Mouse (Mus musculus) myocyte (in vitro differentiated cells): Measurements from ENCODE around the gene Fam189b. TPM values are rescaled to one million over a fixed set of nuclear protein-coding genes. Genes with fewer than 3 reads are reported as not detected.

Source experiments
- H3K27me3 ChIP-seq: one replicate; pipeline ENCODE4 v1.6.1; 2011; ENCODE audit not compliant: control insufficient read depth, insufficient read depth, insufficient read length
- H3K36me3 ChIP-seq: one replicate; pipeline ENCODE4 v1.6.1; 2011; ENCODE audit not compliant: control insufficient read depth, insufficient read depth
- H3K4me2 ChIP-seq: one replicate; pipeline ENCODE4 v1.6.1; 2011; ENCODE audit warnings: low read depth, control low read depth
- H3K4me3 ChIP-seq: one replicate; pipeline ENCODE4 v1.5.1; 2011; ENCODE audit warnings: mild to moderate bottlenecking, control low read depth, moderate library complexity
- H3K79me2 ChIP-seq: one replicate; pipeline ENCODE4 v1.6.1; 2011; ENCODE audit not compliant: control insufficient read depth, insufficient read depth
- H3ac ChIP-seq: one replicate; pipeline ENCODE4 v1.6.1; 2011; ENCODE audit not compliant: control insufficient read depth, insufficient read length
- CEBPB ChIP-seq: IDR thresholded peaks from 2 replicates; pipeline ENCODE4 v1.6.1; 2011; ENCODE audit warnings: mild to moderate bottlenecking, moderate library complexity; ENCODE audit not compliant: poor library complexity, insufficient read depth, severe bottlenecking
- E2F4 ChIP-seq: IDR thresholded peaks from one replicate; pipeline ENCODE4 v1.6.1; 2011; ENCODE audit warnings: mild to moderate bottlenecking, control low read depth, moderate library complexity; ENCODE audit not compliant: insufficient read depth
- MAX ChIP-seq: IDR thresholded peaks from one replicate; pipeline ENCODE4 v1.6.1; 2011; ENCODE audit warnings: low read depth, mild to moderate bottlenecking, control low read depth
- MYOD1 ChIP-seq, 3 experiments: IDR thresholded peaks; one replicate each; pipeline ENCODE4 v1.6.1; 2011; ENCODE audit warnings: control low read depth in 2 of 3, low read depth in 2 of 3, mild to moderate bottlenecking in 2 of 3, moderate library complexity in 1 of 3; ENCODE audit not compliant: insufficient read length in 2 of 3, control insufficient read depth in 1 of 3
- MYOG ChIP-seq, 3 experiments: IDR thresholded peaks; one replicate each; pipeline ENCODE4 v1.6.1; 2011; ENCODE audit warnings: control low read depth in 2 of 3, low read depth in 2 of 3, mild to moderate bottlenecking in 2 of 3; ENCODE audit not compliant: insufficient read length in 2 of 3, control insufficient read depth in 1 of 3, insufficient read depth in 1 of 3
- POLR2A ChIP-seq: IDR thresholded peaks from one replicate; pipeline ENCODE4 v1.6.1; 2011; ENCODE audit warnings: low read depth, mild to moderate bottlenecking, control low read depth, moderate library complexity; ENCODE audit not compliant: insufficient read length
- POLR2AphosphoS2 ChIP-seq: IDR thresholded peaks from one replicate; pipeline ENCODE4 v1.6.1; 2011; ENCODE audit warnings: low read depth, control low read depth; ENCODE audit not compliant: insufficient read length
- REST ChIP-seq: IDR thresholded peaks from one replicate; pipeline ENCODE4 v1.6.1; 2011; ENCODE audit warnings: mild to moderate bottlenecking, control low read depth, moderate library complexity; ENCODE audit not compliant: insufficient read depth, insufficient read length
- SRF ChIP-seq: IDR thresholded peaks from one replicate; pipeline ENCODE4 v1.6.1; 2011; ENCODE audit warnings: low read depth; ENCODE audit not compliant: control insufficient read depth, insufficient read length
- TCF12 ChIP-seq: IDR thresholded peaks from one replicate; pipeline ENCODE4 v1.6.1; 2011; ENCODE audit warnings: mild to moderate bottlenecking, control low read depth; ENCODE audit not compliant: poor library complexity, insufficient read depth, severe bottlenecking
- TCF3 ChIP-seq: IDR thresholded peaks from one replicate; pipeline ENCODE4 v1.6.1; 2011; ENCODE audit warnings: low read depth, control low read depth; ENCODE audit not compliant: insufficient read length
- USF1 ChIP-seq: IDR thresholded peaks from one replicate; pipeline ENCODE4 v1.6.1; 2011; ENCODE audit warnings: low read depth, mild to moderate bottlenecking, control low read depth, moderate library complexity
- polyA plus RNA-seq: library from polyadenylated mRNA; unstranded; fragments of >200 nt; fragmentation: generic; extraction: Trizol; gene quantifications from one replicate; pipeline ENCODE4 v1.2.1, GENCODE M21; 2012; ENCODE audit warnings: missing spikeins

Gene Fam189b
- polyA plus RNA-seq, 1 experiment: 15.0 TPM

- no peak for TF ChIP-seq CEBPB
- no peak for TF ChIP-seq MYOD1 (IDR thresholded peaks at IDR 0.05; ENCODE audit: control insufficient read depth in 1 of 3, insufficient read length in 2 of 3, low read depth in 2 of 3)
- no peak for TF ChIP-seq SRF
- no peak for TF ChIP-seq POLR2AphosphoS2
- TF ChIP-seq MYOG (IDR thresholded peaks at IDR 0.05; ENCODE audit: control insufficient read depth in 1 of 3, insufficient read depth in 1 of 3, insufficient read length in 2 of 3, low read depth in 2 of 3): no peak
- no peak for TF ChIP-seq USF1
- TF ChIP-seq POLR2A: no peak
- TF ChIP-seq E2F4: no peak
- no peak for TF ChIP-seq TCF12
- TF ChIP-seq REST: no peak
- TF ChIP-seq TCF3: no peak
- TF ChIP-seq MAX: no peak
- Histone ChIP-seq H3ac (no peak overlapping the region), H3K4me2 (no peak overlapping the region), H3K4me3 (no peak overlapping the region), H3K79me2 (no peaks in the 10 kb centered on the region), H3K27me3 (no peaks in the 10 kb centered on the region), H3K36me3 (no peaks in the 10 kb centered on the region)
These were observed 4.9 kb downstream of the Fam189b start for GRCm38 (mm10) chr3:89187690-89188477.

DNA sequence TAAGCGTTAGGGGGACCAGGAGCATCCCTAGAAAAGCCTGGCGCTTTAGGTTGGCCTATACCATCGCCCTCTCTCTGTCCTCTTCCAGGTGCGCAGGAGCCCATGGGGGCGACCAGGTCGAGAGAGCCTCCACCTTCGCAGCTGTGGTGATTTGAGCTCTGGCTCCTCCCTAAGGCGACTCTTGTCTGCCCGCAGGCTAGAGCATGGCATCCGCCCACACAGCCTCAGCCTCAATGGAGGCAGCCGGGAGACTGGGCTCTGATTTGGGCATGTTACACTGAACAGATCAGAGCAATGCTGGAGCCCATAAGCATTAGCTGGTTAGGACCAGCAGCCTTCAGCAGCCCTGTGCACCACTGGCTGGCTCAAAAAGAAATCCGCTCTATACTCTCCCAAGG is 5.5 kb downstream of the Fam189b start:
- Histone ChIP-seq H3ac (no peak overlapping the region), H3K36me3 (no peaks in the 10 kb centered on the region), H3K27me3 (no peaks in the 10 kb centered on the region), H3K79me2 (no peaks in the 10 kb centered on the region), H3K4me2 (no peak overlapping the region), H3K4me3 (no peak overlapping the region)
- TF ChIP-seq REST: no peak
- no peak for TF ChIP-seq TCF12
- no peak for TF ChIP-seq POLR2A
- TF ChIP-seq USF1: no peak
- TF ChIP-seq MYOD1 (IDR thresholded peaks at IDR 0.05; ENCODE audit: control insufficient read depth in 1 of 3, insufficient read length in 2 of 3, low read depth in 2 of 3): no peak
- no peak for TF ChIP-seq SRF
- TF ChIP-seq E2F4: no peak
- TF ChIP-seq CEBPB: no peak
- TF ChIP-seq POLR2AphosphoS2: no peak
- no peak for TF ChIP-seq MAX
- no peak for TF ChIP-seq MYOG (IDR thresholded peaks at IDR 0.05; ENCODE audit: control insufficient read depth in 1 of 3, insufficient read depth in 1 of 3, insufficient read length in 2 of 3, low read depth in 2 of 3)
- TF ChIP-seq TCF3: no peak

DNA sequence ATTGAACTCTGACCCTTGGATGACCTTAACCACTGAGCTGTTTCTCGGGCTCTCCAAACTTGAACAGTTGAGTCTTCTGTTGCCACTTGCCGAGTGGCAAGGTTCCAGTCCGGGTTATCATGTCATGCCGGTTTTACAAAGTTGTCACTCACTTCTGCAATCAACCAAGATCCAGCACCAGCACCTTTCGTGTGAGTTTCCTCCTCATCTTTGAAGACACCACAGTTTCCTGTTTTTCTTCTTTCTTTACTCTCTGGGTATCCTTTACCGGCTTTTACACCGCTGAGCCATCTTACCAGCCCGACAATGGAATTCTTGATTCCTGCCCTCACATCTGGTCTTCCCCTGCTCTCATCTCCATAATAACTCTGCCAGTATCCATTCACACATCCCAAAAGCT is 7.5 kb downstream of the Fam189b start:
- Histone ChIP-seq H3ac (no peak overlapping the region), H3K36me3 (no peaks in the 10 kb centered on the region), H3K4me2 (no peak overlapping the region), H3K79me2 (no peaks in the 10 kb centered on the region), H3K4me3 (no peak overlapping the region), H3K27me3 (no peaks in the 10 kb centered on the region)
- TF ChIP-seq REST: no peak
- no peak for TF ChIP-seq CEBPB
- TF ChIP-seq TCF12: no peak
- TF ChIP-seq SRF: no peak
- TF ChIP-seq USF1: no peak
- no peak for TF ChIP-seq POLR2A
- TF ChIP-seq MYOG (IDR thresholded peaks at IDR 0.05; ENCODE audit: control insufficient read depth in 1 of 3, insufficient read depth in 1 of 3, insufficient read length in 2 of 3, low read depth in 2 of 3): no peak
- TF ChIP-seq TCF3: no peak
- no peak for TF ChIP-seq POLR2AphosphoS2
- TF ChIP-seq MYOD1 (IDR thresholded peaks at IDR 0.05; ENCODE audit: control insufficient read depth in 1 of 3, insufficient read length in 2 of 3, low read depth in 2 of 3): no peak
- no peak for TF ChIP-seq MAX
- no peak for TF ChIP-seq E2F4

DNA sequence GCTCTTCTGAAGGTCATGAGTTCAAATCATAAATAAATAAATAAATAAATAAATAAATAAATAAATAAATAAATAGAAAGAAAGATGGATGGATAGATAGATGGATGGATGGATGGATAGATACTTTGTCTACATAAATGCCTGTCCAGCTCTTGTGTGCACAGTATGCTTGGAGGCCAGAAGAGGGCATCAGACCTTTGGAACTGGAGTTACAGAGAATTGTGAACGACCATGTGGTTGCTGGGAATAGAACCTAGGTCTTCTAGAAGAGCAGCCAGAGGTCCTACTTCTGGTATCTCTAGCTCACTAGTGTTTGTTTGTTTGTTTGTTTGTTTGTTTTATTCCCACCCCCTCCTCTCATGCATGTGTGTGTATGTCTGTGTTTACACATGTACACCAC is 10.4 kb downstream of the Fam189b start:
- H3K36me3 ChIP-seq: no peaks in the 10 kb centered on the region
- no peaks in the 10 kb centered on the region for H3K79me2 ChIP-seq
- no peak overlapping the region for H3K4me2 ChIP-seq
- no peaks in the 10 kb centered on the region for H3K27me3 ChIP-seq
- TF ChIP-seq TCF3: no peak
- no peak for TF ChIP-seq REST
- no peak for TF ChIP-seq POLR2AphosphoS2
- no peak for TF ChIP-seq USF1
- TF ChIP-seq MAX: no peak
- TF ChIP-seq MYOD1 (IDR thresholded peaks at IDR 0.05; ENCODE audit: control insufficient read depth in 1 of 3, insufficient read length in 2 of 3, low read depth in 2 of 3): no peak
- TF ChIP-seq MYOG (IDR thresholded peaks at IDR 0.05; ENCODE audit: control insufficient read depth in 1 of 3, insufficient read depth in 1 of 3, insufficient read length in 2 of 3, low read depth in 2 of 3): no peak
- TF ChIP-seq CEBPB: no peak
- TF ChIP-seq SRF: no peak
- TF ChIP-seq TCF12: no peak
- TF ChIP-seq POLR2A: no peak
- TF ChIP-seq E2F4: no peak
- H3ac ChIP-seq: no peak overlapping the region
- H3K4me3 ChIP-seq: no peak overlapping the region
